Mouse (Mus musculus) right cerebral cortex, postnatal 4 days (tissue): Measurements from ENCODE around the gene Myo1d.

ENCODE experiments used
- DNase-seq: peaks from one replicate; pipeline ENCODE4 v3.0.0-alpha.2; 2022

Gene Myo1d

GRCm38 (mm10) chr11:80499550-80499952, 280.3 kb downstream of the Myo1d start:
- no peak for DNase-seq

- DNase-seq = no peak
Measured at GRCm38 (mm10) chr11:80498328-80499070, 281.3 kb downstream of the Myo1d start.

GRCm38 (mm10) chr11:80497225-80497919, 282.5 kb downstream of the Myo1d start:
- DNase-seq = no peak

- no peak for DNase-seq
Measured at GRCm38 (mm10) chr11:80496640-80497039, 283.2 kb downstream of the Myo1d start.

- DNase-seq = no peak
Measured at GRCm38 (mm10) chr11:80495972-80496371, 283.9 kb downstream of the Myo1d start.

GRCm38 (mm10) chr11:80494852-80495251, 285.0 kb downstream of the Myo1d start:
- no peak for DNase-seq

- no peak for DNase-seq
Measured at GRCm38 (mm10) chr11:80493186-80493585, 286.6 kb downstream of the Myo1d start.

GRCm38 (mm10) chr11:80490831-80491230, 289.0 kb downstream of the Myo1d start:
- DNase-seq = no peak

- DNase-seq = no peak
Measured at GRCm38 (mm10) chr11:80489882-80490196, 290.0 kb downstream of the Myo1d start.

- DNase-seq = peak; percentile 55
Measured at GRCm38 (mm10) chr11:80489172-80489881, 290.5 kb downstream of the Myo1d start.

- DNase-seq = no peak
Measured at GRCm38 (mm10) chr11:80487904-80488587, 291.8 kb downstream of the Myo1d start.

- DNase-seq = no peak
Measured at GRCm38 (mm10) chr11:80485622-80486206, 294.1 kb downstream of the Myo1d start.

GRCm38 (mm10) chr11:80485120-80485551, 294.7 kb downstream of the Myo1d start:
- no peak for DNase-seq

GRCm38 (mm10) chr11:80484191-80484791, 295.5 kb downstream of the Myo1d start:
- peak; percentile 67 for DNase-seq

- DNase-seq = no peak
Measured at GRCm38 (mm10) chr11:80483536-80484067, 296.2 kb downstream of the Myo1d start.

GRCm38 (mm10) chr11:80482921-80483320, 296.9 kb downstream of the Myo1d start:
- no peak for DNase-seq

GRCm38 (mm10) chr11:80482347-80482746, 297.5 kb downstream of the Myo1d start:
- DNase-seq = no peak

- DNase-seq = no peak
Measured at GRCm38 (mm10) chr11:80481409-80482050, 298.3 kb downstream of the Myo1d start.

- DNase-seq = no peak
Measured at GRCm38 (mm10) chr11:80479906-80480866, 299.6 kb downstream of the Myo1d start.

GRCm38 (mm10) chr11:80479425-80479824, 300.4 kb downstream of the Myo1d start:
- no peak for DNase-seq
